Mouse (Mus musculus): Measurements from ENCODE around the gene Med25.

GRCm38 (mm10) chr7:44905430-44905829 lies 12.9 kb upstream of the Med25 start:
- no peak for TF ChIP-seq CTCF (IDR thresholded peaks at IDR 0.05; ENCODE audit: low read depth)
- no peak for TF ChIP-seq EP300 (IDR thresholded peaks at IDR 0.05; ENCODE audit: low read depth)

Measured in liver, embryonic 14.5 days (tissue).